Mouse (Mus musculus) liver, adult (tissue): ENCODE results near the gene Ankub1.

Experiments used
- GATA4 ChIP-seq: IDR thresholded peaks from 2 replicates; pipeline ENCODE4 v1.6.1; 2014; ENCODE audit warnings: mild to moderate bottlenecking, low read length; ENCODE audit not compliant: insufficient replicate concordance

The Ankub1 gene

DNA sequence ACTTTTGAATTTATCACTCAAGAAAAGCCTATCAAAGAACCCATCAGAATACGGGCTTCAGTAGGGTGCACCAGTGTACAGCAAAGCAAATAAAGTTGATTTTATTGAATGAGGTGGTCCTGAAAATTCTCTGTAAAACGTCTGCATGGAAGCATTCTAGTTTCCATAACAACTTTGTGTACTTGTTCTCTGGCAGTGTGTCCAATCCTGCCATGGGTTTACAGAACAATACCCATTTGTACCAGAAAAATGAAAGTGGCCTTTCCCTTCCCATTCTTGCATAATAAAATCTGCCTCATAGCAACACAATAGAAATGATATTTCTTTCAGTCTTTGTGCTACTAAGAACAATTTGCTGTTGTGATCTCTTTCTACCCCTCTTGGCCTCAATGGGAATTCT is at the start of gene Ankub1:
Ankub1 (minus strand) TSS at position 81 of the 400 bp plus-strand sequence.
- no peak for TF ChIP-seq GATA4

DNA sequence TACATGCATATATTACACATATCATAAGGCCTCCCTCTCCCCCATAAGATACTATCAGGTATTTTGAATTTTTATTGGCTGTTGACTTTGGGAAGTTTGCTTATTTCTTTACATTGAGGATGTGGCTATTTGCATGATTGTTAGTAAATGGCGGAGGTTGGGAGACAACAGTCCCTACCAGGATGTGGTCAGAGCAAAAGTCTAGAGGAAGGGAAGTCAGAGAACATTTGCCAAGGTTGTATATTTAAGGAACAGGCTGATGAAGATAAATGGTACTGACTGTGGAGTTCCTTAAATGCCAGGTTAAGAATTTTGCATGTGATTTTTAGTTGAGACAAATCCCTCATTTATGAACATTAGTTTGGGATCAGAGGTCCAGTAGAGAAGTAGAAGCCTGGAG is 47.2 kb upstream of the Ankub1 start:
- no peak for TF ChIP-seq GATA4

DNA sequence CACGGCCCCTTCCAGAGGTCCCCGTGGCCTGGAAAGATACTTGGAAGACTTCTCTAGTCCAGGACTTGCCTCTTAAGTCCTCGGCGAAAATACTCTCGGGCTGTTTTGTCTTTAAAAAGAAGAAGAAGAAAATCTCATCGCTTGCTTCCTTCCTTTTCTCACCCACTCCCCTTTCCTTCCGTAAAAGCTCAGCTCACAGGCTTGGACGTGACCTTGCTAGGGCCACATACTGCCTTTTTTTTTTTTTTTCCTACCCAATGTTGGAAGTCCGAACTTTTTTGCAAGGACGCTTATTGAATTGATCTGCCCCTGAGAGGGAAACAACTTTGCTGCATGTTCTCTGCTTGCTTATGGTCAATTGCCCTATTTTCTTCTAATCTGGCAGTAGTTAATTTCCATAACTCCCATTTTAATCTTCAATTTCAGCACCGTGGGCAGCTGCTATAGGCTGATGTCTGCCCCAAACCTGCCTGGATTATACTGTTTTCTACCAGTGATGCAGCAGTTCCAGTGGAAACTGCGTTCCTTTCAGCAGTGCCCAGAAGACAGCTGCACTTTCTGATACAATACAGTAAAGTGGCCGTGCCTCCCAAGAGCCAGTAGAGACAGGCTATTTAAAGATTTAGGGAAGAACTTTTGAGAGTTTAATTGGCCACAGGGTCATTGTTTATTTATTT is 44.0 kb upstream of the Ankub1 start:
- TF ChIP-seq GATA4, result no peak

DNA sequence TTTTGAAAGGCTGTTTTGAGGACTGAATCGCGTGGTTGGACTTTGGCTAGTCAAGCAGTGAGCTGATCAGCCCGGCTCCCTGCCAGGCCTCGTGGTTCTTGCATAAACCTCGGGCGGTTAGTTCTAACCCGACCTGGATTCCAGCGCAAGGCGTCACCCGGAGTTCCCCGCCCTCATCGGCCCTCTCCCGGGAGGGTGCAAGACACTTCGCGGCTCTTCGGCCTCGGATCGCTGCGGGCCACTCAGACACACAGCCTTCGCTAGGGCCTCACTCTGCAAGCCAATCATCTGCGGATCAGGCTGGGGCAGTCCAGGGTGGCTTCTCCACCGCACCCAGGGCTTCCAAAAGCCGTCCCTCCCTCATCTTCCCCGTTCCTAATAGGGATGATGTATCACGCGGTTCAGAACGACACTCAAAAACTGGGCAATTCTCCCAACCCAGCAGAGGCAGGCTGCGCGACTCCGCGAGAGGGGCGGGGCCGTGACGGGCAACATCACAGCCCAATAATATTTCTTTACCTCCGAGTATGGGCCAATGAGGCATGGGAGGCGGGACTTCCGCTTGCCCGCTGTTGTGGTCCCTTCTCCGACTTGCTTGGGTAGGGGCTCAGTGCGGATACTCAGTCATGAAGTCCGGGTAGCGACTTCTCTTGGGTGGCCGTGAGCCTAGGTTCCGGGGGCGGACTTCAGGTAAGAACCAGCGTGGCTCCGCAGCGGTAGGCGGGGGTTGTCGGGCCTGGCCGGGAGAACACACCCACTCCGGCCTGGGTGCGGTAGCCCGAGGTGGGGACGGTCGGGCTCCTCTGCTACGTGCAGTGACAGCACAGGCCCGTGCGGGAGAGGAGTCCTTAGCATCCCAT is 43.1 kb upstream of the Ankub1 start, which contains the start of gene Rnf13:
Rnf13 (plus strand) TSS at position 552 of the 860 bp plus-strand sequence.
- no peak; the same call in 1 of the 2 replicates for TF ChIP-seq GATA4

DNA sequence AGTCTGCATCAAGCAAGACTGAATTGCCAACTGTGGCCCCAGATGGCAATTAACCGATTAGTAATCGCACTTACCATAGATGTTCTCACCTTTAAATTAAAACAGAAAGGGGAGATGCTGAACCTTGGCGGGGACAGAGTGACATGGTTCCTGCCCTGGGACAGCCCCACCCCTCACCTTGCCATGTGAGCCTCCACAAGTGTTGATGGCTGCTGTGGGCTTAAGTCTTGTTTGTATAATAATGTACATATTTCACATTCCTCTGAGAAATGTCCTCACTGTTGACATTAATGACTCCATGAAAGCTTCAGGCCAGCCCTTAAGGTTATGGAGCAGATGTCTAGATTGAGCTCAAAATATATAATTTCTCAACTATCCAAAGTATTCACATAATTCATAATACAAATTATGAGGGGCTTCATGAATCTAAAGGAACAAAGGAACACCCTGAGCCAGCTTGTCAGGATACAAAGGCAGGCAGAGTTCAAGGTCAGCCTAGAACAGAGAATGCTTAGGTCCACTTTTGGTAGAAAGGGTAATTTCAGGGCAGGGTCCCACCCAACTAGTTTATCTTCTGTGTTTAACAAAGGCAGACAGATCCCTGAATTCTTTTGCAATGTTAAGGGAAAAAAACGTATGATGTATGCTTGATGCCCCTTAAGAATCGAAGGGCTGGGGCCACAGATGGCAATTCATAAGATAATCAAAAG is 39.8 kb upstream of the Ankub1 start:
- no peak for TF ChIP-seq GATA4

DNA sequence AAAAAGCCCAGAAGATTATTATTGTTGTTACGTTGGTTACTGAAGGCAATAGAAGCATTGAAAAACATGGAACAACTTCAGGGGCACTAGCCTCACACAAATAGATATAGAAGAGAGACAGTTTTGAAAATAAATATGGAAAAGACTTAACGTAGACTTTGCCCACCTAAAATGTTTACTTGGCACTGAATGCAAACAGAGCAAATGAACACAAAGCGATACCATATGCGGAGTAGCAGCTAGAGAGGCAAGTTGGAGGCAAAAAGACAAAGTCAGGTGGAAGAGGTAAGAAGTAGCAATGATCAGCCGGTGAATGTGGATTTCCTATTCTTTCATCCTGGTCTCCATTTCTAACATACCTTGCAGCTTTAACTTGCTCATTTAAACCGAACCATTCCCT is 21.6 kb upstream of the Ankub1 start:
- no peak for TF ChIP-seq GATA4

DNA sequence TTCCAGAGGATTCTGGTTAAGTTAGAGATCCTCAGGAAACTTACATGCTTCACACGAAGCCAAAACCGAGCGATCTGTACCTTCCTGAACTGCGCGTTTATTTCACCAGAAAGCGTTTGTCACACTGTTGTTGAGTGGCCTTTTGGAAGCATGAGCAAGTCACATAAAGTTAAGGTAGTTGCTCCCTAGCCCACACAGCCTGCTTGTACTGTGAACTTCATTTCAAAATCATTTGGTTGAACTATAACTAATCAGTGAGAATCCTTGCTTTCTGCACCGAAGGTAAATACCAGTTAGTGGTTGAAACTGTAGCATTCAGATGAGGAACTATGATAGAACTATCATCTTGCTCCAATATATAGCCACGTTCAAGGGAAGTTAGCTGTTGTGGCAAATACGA is 4.2 kb upstream of the Ankub1 start:
- no peak for TF ChIP-seq GATA4

DNA sequence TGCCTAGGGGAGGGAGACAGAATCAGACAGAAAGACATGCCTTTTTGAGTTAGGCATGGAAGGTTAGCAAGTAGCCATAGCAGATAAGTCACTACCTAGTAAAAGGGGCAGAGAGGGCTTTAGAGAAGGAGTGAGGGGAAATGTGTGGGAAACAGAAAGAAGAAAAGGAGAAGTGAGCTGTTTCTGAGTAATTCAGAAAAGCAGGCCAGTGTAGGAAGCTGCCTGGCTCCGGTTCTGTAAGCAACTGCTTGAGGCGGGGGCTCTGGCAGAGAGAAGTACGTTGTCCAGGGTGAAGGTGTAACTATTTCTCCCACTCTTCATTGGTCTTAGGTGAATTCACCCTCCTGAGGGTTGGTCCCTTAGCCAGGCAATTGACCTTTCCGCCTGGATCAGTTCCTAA is 3.6 kb upstream of the Ankub1 start:
- no peak for TF ChIP-seq GATA4

DNA sequence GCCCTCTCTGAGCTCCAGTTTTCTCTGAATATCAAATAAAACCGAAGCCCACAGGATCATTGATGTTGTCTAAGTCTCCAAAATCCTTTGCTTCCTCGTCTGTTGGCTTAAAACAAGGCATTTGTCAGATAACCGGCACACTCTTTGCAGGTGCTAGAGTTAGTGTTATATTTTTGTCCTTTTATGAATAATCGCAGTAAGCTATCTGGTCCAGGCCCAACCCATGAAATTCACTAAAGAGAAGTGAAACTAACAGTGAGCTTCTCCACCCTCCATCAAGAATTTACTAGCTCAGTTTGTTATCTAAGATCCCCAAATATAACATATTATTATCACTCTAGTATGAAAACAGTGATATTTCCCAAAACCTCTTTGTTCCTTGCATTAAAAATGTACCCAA is 827 bp downstream of the Ankub1 start:
- no peak for TF ChIP-seq GATA4

DNA sequence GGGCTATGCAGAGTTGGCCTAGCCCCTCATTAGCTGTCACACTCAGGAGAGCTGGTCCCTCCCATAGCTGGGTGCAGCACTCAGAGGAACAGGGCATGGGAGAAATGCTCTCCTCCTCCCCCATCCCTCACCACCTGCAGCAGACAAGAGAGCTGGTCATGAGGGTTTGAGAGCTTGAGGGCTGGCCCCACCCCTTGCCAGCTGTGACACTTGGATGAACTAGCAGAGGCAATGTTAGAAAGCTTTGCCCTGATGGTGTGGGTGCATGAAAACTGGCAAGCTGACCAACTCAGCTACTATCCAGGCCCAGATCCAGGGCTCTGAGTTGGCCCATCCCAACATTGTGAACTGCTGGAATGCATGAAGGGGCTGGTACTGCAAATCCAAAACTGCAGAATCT is 14.8 kb downstream of the Ankub1 start:
- TF ChIP-seq GATA4, result no peak

DNA sequence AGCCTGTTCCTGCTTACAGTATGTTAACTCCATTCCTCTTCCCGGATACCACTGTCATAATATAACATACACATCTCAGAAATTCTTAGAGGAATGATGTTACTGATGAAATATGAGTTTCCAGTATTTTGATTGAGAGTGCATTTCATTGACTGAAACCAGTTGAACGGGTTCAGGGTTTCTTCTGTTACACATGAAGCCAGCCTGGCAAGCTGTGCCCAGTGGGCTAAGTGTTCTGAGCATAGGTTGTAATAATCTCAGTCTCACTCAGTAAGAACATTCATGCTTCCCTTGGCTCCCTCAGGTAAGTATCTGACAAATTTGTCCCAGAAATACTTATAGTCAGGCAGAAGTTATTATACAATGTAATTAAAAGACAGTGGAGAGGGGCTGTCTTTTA is 18.5 kb downstream of the Ankub1 start:
- TF ChIP-seq GATA4, result no peak

DNA sequence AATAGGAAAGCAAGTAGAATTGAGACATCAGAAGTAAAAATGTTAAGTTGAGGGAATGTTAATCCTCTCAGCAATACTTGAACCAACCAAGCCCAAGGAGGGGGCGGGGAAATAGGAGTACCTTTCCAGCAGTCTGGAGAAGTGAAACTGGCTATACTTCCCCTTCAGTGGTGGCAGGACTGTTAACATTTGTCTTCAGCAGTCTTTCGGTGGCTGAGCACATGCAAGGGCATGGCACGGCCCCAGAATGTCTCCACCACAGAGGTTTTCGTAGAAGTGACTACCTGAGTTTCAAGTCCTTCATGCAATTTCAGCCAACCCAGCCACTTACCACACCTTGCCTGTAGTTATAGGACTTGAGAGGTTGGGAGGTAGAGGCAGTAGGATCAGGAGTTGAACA is 19.0 kb downstream of the Ankub1 start:
- TF ChIP-seq GATA4, result no peak

DNA sequence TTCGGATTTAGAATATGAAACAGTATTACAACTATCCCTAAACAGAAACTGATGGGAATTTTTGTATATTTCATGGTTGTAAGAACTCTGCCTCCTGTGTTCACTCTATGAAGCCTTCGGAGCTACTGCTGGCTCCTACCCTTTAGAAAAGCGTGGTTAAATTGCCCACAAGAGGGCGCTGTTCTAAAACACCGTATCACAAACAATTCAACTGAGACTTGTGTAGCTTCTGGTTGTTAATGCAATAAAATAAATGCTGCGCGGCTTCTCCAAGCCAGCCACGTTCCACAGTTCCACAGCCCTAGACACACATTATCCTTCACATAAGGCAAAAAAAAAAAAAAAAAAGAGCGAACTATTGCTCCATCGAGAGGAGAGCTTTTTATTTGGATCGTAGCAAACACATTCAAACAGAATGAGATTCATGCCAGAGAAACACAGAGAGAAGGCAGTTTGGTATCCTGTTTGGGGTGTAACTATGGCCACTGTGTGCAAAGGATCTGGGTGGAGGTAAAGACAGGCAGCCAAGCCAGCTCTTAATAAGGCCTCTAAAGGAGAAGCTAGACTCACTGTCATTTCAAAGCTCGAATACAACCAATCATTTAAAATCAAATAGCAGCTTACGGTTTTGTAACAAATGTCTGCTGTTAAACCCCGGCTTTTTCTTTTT is 25.4 kb downstream of the Ankub1 start:
- TF ChIP-seq GATA4, result no peak

DNA sequence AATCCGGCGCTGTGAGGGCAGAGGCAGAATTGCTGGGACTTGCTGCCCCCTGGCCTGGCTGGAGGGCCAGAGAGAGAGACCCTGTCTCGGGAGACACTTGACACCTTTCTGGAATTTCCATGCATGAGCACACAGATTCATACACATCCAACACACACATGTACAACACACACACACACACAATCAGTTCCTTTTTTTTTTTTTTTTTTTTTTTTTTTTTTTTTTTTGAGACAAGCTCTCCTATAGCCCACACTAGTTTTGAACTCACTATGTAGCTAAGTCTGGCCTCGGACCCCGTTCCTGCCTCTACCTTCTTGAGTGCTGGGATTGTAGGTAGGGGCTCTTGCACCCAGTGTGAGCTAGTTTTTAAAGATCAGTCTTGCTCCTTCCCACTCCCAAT is 26.7 kb downstream of the Ankub1 start:
- no peak for TF ChIP-seq GATA4

DNA sequence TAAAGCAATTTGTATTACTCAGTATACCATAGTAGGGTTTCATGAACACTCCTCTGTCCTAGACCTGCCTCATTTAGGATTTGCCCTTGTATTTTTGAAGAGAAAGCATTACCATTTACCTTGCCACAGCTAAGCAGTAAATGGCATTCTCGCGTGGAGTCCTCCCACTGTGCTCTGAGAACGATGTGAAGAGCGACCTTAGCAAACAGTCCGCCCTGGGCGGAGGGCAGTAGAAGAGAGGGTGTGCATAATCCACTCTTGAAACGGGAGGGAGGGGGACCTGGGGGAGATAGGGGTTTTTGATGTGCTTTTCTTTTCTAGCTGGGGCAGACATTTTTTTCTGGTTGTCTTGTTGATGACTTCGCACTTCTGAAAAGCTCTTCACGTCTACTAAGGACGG is 27.9 kb downstream of the Ankub1 start:
- no peak for TF ChIP-seq GATA4
